Mouse (Mus musculus) midbrain, postnatal 0 days (tissue): ENCODE measurements at regions not wholly inside any gene's neighbourhood (a gene's known extent, or its start where the extent isn't known, plus 50 kb on each side); places are given as distances from the start of the nearest gene placed in this dataset.
A peak's percentile ranks its signal among the peaks of the same experiment; 100 is the strongest.

Source experiments
- ATAC-seq: fragments of 200-750 bp; cut with Nextera tagmentation; 2 replicates; pipeline ENCODE4 v1.8.0; 2017; ENCODE audit warnings: moderate number of reproducible peaks, mild to moderate bottlenecking, moderate TSS enrichment, moderate library complexity; ENCODE audit not compliant: low FRiP score
- DNase-seq: peaks from one replicate; pipeline ENCODE4 v3.0.0-alpha.2; 2015; ENCODE audit warnings: low spot score
- H3K27ac ChIP-seq: fragments of 300-500 bp; sonication (generic); 2 replicates; pipeline ENCODE4 v1.5.1; 2014; ENCODE audit warnings: low read depth, mild to moderate bottlenecking, low read length, mixed read lengths
- H3K27me3 ChIP-seq: fragments of 300-500 bp; sonication (generic); 2 replicates; pipeline ENCODE4 v1.6.1; 2014; ENCODE audit warnings: low read length, control low read depth, mixed read lengths; ENCODE audit not compliant: insufficient read depth
- H3K36me3 ChIP-seq: fragments of 300-500 bp; sonication (generic); 2 replicates; pipeline ENCODE4 v1.6.1; 2014; ENCODE audit warnings: low read length, control low read depth, mixed read lengths; ENCODE audit not compliant: insufficient read depth
- H3K4me1 ChIP-seq: fragments of 300-500 bp; sonication (generic); 2 replicates; pipeline ENCODE4 v1.6.1; 2014; ENCODE audit warnings: mild to moderate bottlenecking, control low read depth, antibody characterized with exemption, low read length, mixed read lengths; ENCODE audit not compliant: insufficient read depth
- H3K4me2 ChIP-seq: fragments of 300-500 bp; sonication (generic); 2 replicates; pipeline ENCODE4 v1.6.1; 2014; ENCODE audit warnings: low read depth, mild to moderate bottlenecking, low read length, mixed read lengths; ENCODE audit not compliant: poor library complexity, severe bottlenecking
- H3K4me3 ChIP-seq: fragments of 300-500 bp; sonication (generic); 2 replicates; pipeline ENCODE4 v1.5.1; 2014; ENCODE audit warnings: low read depth, mild to moderate bottlenecking, low read length, moderate library complexity
- H3K9ac ChIP-seq: fragments of 300-500 bp; sonication (generic); replicated peaks from 2 replicates; pipeline ENCODE4 v1.6.1; 2014; ENCODE audit warnings: mild to moderate bottlenecking, low read length, moderate library complexity, mixed read lengths; ENCODE audit not compliant: poor library complexity, severe bottlenecking
- H3K9me3 ChIP-seq: fragments of 300-500 bp; sonication (generic); 2 replicates; pipeline ENCODE4 v1.6.1; 2016; ENCODE audit warnings: low read length, control low read depth
- CTCF ChIP-seq: IDR thresholded peaks from 2 replicates; pipeline ENCODE4 v1.5.1; 2016; ENCODE audit warnings: antibody characterized with exemption, mild to moderate bottlenecking
- WGBS: fragments of 180-500 bp; shearing (Covaris S2); extraction: QIAGEN DNeasy Blood & Tissue Kit; methylation state at CpG from one replicate; pipeline ENCODE4 v1.1.7; 2014; 5-methylcytosine and 5-hydroxymethylcytosine counted together

DNA sequence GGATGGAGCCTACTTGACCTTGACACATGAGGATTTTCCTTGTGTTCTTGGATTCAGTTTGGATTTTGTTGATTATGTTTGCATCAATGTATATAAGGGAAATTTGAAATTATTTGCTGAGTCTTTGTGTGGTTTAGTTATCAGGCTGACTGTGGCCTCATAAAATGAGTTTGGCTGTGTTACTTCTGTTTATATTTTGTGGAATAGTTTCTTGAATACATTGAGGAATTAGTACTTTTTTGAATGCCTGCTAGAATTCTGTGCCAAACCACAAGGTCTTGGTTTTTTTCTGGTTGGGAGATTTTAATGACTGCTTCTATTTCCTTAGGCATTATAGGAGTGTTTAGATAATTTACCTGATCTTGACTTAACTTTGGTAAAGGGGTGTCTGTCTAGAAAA, 1018.5 kb downstream of the Zpld1 start:
- Histone ChIP-seq H3K9ac (no peak overlapping the region), H3K9me3 (no peaks in the 10 kb centered on the region), H3K27ac (no peak overlapping the region), H3K4me2 (no peak overlapping the region), H3K27me3 (no peaks in the 10 kb centered on the region), H3K4me1 (no peaks in the 10 kb centered on the region), H3K4me3 (no peak overlapping the region), H3K36me3 (no peaks in the 10 kb centered on the region)
- TF ChIP-seq CTCF, result no peak
- ATAC-seq (no peak), DNase-seq (no peak)

DNA sequence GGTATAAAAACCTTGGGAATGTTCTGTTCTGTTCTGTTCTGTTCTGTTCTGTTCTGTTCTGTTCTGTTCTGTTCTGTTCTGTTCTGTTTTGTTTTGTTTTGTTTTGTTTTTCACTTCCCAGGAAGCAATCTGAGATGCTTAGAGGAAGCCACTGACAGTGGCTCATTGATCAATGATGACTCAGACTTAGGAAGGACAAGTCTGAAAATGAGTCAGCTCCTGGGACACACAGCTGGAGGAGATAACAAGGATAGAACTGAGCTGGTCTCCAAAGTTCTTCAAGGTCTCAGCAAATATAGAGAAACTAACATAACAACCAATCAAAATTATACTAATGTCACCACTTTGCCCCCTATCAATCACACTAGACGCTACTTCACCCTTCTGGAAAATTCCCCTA, 1033.9 kb downstream of the Zpld1 start:
- DNase-seq (no peak), ATAC-seq (no peak)
- no peak for TF ChIP-seq CTCF
- no peak overlapping the region for H3K4me2 ChIP-seq
- no peaks in the 10 kb centered on the region for H3K4me1 ChIP-seq
- WGBS, result 84% methylated on average over 1 of the region's 1 CpGs
- H3K27me3 ChIP-seq, result no peaks in the 10 kb centered on the region
- H3K9ac ChIP-seq, result no peak overlapping the region
- H3K36me3 ChIP-seq, result no peaks in the 10 kb centered on the region
- H3K27ac ChIP-seq, result no peak overlapping the region
- H3K4me3 ChIP-seq, result no peak overlapping the region
- H3K9me3 ChIP-seq, result no peaks in the 10 kb centered on the region

DNA sequence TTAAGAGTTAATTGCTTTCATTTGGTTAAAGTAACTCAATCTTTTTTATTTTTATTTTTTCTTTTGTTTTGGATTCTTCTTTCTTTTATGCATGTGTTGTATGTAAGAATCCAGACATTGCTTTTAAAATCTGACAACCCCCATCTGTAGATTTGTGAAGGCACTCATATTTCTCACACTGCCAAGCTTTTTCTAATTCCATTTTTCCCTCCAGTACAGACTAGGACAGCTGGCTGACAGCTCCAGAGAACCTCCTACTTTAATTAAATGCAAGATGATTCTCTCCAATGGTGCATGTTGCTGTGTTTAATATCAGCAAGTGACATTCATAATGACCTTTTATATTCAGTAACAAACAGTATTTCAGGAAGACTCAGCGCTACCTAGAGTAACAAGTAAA, 1038.5 kb downstream of the Zpld1 start:
- WGBS, result 93% methylated on average over 1 of the region's 1 CpGs
- ATAC-seq, result no peak
- peak; percentile 0 for DNase-seq
- Histone ChIP-seq H3K27me3 (no peaks in the 10 kb centered on the region), H3K4me1 (no peaks in the 10 kb centered on the region), H3K27ac (no peak overlapping the region), H3K4me3 (no peak overlapping the region), H3K9me3 (no peaks in the 10 kb centered on the region), H3K4me2 (no peak overlapping the region), H3K36me3 (no peaks in the 10 kb centered on the region), H3K9ac (no peak overlapping the region)
- no peak for TF ChIP-seq CTCF

DNA sequence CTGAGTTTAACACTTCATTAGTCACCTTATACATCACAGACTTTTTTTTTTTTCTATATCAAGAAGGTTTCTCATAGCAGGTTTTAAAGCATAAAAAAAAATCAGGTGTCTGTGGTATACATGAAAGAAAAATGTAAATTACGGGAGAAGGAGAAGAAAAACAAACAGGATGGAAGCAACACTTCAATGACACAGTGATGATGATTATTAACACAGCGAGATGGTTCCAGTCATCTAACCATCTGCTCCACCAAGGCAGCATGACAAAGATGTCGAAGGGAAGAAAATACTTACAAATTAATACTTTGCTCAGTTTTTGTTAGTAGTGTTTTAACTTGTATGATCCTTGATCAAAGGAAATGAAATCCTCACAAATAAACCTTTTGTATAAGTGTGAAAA, 1050.9 kb downstream of the Zpld1 start:
- no peak overlapping the region for H3K4me2 ChIP-seq
- WGBS, result 83% methylated on average over 3 of the region's 3 CpGs
- H3K36me3 ChIP-seq, result no peaks in the 10 kb centered on the region
- H3K4me3 ChIP-seq, result no peak overlapping the region
- no peaks in the 10 kb centered on the region for H3K27me3 ChIP-seq
- H3K27ac ChIP-seq, result no peak overlapping the region
- H3K9ac ChIP-seq, result no peak overlapping the region
- no peaks in the 10 kb centered on the region for H3K9me3 ChIP-seq
- no peaks in the 10 kb centered on the region for H3K4me1 ChIP-seq
- no peak for TF ChIP-seq CTCF
- no peak for ATAC-seq
- no peak for DNase-seq

DNA sequence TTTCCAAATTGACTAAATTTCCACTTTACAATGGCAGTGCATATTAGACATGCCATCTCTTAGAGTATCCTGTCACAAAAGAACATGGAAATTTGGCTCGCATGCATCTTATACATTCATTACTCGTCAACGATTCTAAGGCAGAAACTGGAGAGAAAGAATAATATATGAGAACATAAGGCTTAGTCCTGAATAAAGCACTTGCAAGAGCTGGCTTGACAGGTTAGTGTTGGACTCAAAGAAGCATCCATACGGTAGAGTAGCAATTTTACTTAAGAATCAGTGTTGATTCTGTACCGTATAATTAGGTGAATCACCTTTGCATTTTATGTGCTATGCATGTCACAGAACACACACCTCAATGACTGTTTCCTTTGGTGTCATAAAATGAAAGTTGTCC, 1051.4 kb downstream of the Zpld1 start:
- H3K9me3 ChIP-seq, result no peaks in the 10 kb centered on the region
- WGBS, result 73% methylated on average over 5 of the region's 5 CpGs
- no peak for DNase-seq
- no peak for ATAC-seq
- TF ChIP-seq CTCF, result no peak
- no peak overlapping the region for H3K4me2 ChIP-seq
- no peaks in the 10 kb centered on the region for H3K27me3 ChIP-seq
- H3K4me1 ChIP-seq, result no peaks in the 10 kb centered on the region
- no peak overlapping the region for H3K27ac ChIP-seq
- H3K9ac ChIP-seq, result no peak overlapping the region
- no peaks in the 10 kb centered on the region for H3K36me3 ChIP-seq
- H3K4me3 ChIP-seq, result no peak overlapping the region

DNA sequence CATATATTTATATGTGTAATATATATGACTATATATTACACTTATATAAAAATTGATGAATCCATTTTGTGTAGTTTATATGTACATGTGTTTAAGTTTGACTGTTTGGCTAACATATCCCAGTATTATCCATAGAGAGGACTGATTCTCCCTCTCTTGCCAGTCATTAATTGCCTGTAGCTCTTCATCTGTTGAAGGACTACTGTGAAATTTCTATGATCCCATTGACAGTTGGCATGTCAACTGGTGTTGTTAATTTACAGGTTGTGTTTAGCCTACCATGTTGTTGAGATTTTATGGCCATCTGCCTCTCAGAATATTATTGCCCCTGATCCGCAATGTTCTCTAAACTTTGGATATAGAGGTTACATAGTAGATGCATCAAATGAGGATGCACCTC, 1058.3 kb downstream of the Zpld1 start:
- H3K27ac ChIP-seq, result no peak overlapping the region
- no peak overlapping the region for H3K9ac ChIP-seq
- no peak for ATAC-seq
- 94% methylated on average over 1 of the region's 1 CpGs for WGBS
- H3K27me3 ChIP-seq, result no peaks in the 10 kb centered on the region
- no peaks in the 10 kb centered on the region for H3K4me1 ChIP-seq
- TF ChIP-seq CTCF, result no peak
- H3K4me2 ChIP-seq, result no peak overlapping the region
- H3K36me3 ChIP-seq, result no peaks in the 10 kb centered on the region
- DNase-seq, result no peak
- H3K9me3 ChIP-seq, result no peaks in the 10 kb centered on the region
- no peak overlapping the region for H3K4me3 ChIP-seq
